Mouse (Mus musculus) limb, embryonic 12.5 days (tissue): Measurements from ENCODE around the gene Alpi. TPM values are rescaled to one million over a fixed set of nuclear protein-coding genes. Genes with fewer than 3 reads are reported as not detected.

Source experiments
- ATAC-seq: fragments of 200-750 bp; cut with Nextera tagmentation; 2 replicates; pipeline ENCODE4 v1.8.0; 2017; ENCODE audit warnings: low read depth, moderate TSS enrichment; ENCODE audit not compliant: insufficient number of reproducible peaks, insufficient read depth, low FRiP score, low TSS enrichment
- H3K27ac ChIP-seq: fragments of 300-500 bp; sonication (generic); 2 replicates; pipeline ENCODE4 v1.5.1; 2016; ENCODE audit warnings: mild to moderate bottlenecking, moderate library complexity
- H3K27me3 ChIP-seq: fragments of 300-500 bp; sonication (generic); 2 replicates; pipeline ENCODE4 v1.6.1; 2016; ENCODE audit warnings: mild to moderate bottlenecking, moderate library complexity
- H3K36me3 ChIP-seq: fragments of 300-500 bp; sonication (generic); 2 replicates; pipeline ENCODE4 v1.6.1; 2016; ENCODE audit warnings: mild to moderate bottlenecking, moderate library complexity
- H3K4me1 ChIP-seq: fragments of 300-500 bp; sonication (generic); replicated peaks from 2 replicates; pipeline ENCODE4 v1.6.1; 2016
- H3K4me2 ChIP-seq: fragments of 300-500 bp; sonication (generic); 2 replicates; pipeline ENCODE4 v1.6.1; 2016; ENCODE audit warnings: mild to moderate bottlenecking, moderate library complexity
- H3K4me3 ChIP-seq: fragments of 300-500 bp; sonication (generic); replicated peaks from 2 replicates; pipeline ENCODE4 v1.5.1; 2016; ENCODE audit warnings: mild to moderate bottlenecking
- H3K9ac ChIP-seq: fragments of 300-500 bp; sonication (generic); replicated peaks from 2 replicates; pipeline ENCODE4 v1.6.1; 2016; ENCODE audit warnings: mild to moderate bottlenecking, moderate library complexity
- H3K9me3 ChIP-seq: fragments of 300-500 bp; sonication (generic); 2 replicates; pipeline ENCODE4 v1.6.1; 2016; ENCODE audit warnings: mild to moderate bottlenecking, moderate library complexity
- WGBS: fragments of 180-500 bp; shearing (Covaris S2); methylation state at CpG from one replicate; pipeline ENCODE4 v1.1.7; 2016; 5-methylcytosine and 5-hydroxymethylcytosine counted together
- polyA plus RNA-seq: library from polyadenylated mRNA; unstranded; fragments of >200 nt; fragmentation: Nextera tagmentation; extraction: Ambion mirVana; gene quantifications from 2 replicates; pipeline ENCODE4 v1.2.1, GENCODE M21; 2016

Alpi gene
- polyA plus RNA-seq, 1 experiment from 2014 or later, result not detected

DNA sequence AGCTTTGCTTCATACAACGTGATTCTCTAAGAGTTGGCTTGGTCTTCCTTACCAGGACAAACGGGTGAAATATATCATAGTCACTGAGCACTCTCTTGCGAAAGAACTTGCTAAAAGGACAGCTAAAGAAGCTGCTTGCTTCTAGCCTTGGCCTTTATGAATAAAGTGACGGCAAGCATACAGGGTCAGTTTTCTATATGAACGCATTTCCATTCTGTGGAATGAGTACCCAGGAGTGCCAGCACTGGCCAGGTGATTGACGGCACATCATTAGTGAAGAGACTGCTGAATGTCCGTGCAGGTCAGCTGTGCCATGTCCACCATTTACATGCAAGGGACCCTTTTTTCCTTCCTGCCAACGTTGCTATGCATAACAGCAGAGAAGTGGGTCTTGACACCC is 5.1 kb upstream of the Alpi start:
- H3K27me3 ChIP-seq, result no peaks in the 10 kb centered on the region
- no peaks in the 10 kb centered on the region for H3K36me3 ChIP-seq
- no peaks in the 10 kb centered on the region for H3K4me1 ChIP-seq
- H3K27ac ChIP-seq, result no peak overlapping the region
- no peak overlapping the region for H3K4me3 ChIP-seq
- no peak overlapping the region for H3K9ac ChIP-seq
- H3K9me3 ChIP-seq, result no peaks in the 10 kb centered on the region
- no peak overlapping the region for H3K4me2 ChIP-seq
- no peak for ATAC-seq
- WGBS, result 78% methylated on average over 8 of the region's 8 CpGs

GRCm38 (mm10) chr1:87103936-87104335 is 2.5 kb upstream of the Alpi start:
- Histone ChIP-seq H3K27me3 (peaks cover 12% of the 10 kb centered on the region; the same call in 1 of the 2 replicates), H3K9me3 (no peaks in the 10 kb centered on the region), H3K36me3 (no peaks in the 10 kb centered on the region), H3K4me3 (no peak overlapping the region), H3K9ac (no peak overlapping the region), H3K4me2 (no peak overlapping the region), H3K27ac (no peak overlapping the region), H3K4me1 (no peaks in the 10 kb centered on the region)
- no peak for ATAC-seq
- WGBS, result 84% methylated on average over 1 of the region's 1 CpGs

DNA sequence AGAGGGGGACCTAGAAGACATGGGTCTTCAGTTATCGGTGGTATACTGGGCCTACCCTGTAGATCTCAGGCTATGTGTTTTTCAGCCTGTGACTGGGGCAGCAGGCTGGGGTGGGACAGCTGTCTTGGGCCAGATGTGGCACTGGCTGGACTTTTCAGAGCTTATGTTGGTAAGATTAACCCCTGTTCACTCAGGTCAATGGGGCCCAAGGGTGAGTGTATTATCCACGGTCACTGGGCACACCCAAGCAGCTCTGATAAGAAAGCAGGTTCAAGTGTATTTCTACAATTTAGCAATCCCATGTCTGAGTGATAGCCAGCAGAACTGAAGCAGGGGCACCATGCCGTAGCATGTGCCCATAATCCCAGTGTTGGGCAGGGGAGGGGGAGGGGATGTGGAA is 708 bp upstream of the Alpi start:
- ATAC-seq, result no peak
- H3K4me3 ChIP-seq, result no peak overlapping the region
- no peak overlapping the region for H3K4me2 ChIP-seq
- no peaks in the 10 kb centered on the region for H3K9me3 ChIP-seq
- no peak overlapping the region for H3K27ac ChIP-seq
- H3K4me1 ChIP-seq, result no peaks in the 10 kb centered on the region
- no peak overlapping the region for H3K9ac ChIP-seq
- H3K27me3 ChIP-seq, result peaks cover 26% of the 10 kb centered on the region
- WGBS, result 80% methylated on average over 3 of the region's 3 CpGs
- no peaks in the 10 kb centered on the region for H3K36me3 ChIP-seq

- Histone ChIP-seq H3K36me3 (no peaks in the 10 kb centered on the region), H3K9me3 (no peaks in the 10 kb centered on the region), H3K27me3 (peaks cover 29% of the 10 kb centered on the region), H3K4me1 (no peaks in the 10 kb centered on the region), H3K4me2 (peak overlapping the region; percentile 40), H3K27ac (no peak overlapping the region), H3K9ac (no peak overlapping the region), H3K4me3 (peak overlapping the region; percentile 9; the same call in 1 of the 2 replicates)
- ATAC-seq, result peak; percentile 69; the same call in 1 of the 2 replicates
- WGBS, result 13% methylated on average over 30 of the region's 30 CpGs
Observed at GRCm38 (mm10) chr1:87098358-87098975, 2.9 kb downstream of the Alpi start.

DNA sequence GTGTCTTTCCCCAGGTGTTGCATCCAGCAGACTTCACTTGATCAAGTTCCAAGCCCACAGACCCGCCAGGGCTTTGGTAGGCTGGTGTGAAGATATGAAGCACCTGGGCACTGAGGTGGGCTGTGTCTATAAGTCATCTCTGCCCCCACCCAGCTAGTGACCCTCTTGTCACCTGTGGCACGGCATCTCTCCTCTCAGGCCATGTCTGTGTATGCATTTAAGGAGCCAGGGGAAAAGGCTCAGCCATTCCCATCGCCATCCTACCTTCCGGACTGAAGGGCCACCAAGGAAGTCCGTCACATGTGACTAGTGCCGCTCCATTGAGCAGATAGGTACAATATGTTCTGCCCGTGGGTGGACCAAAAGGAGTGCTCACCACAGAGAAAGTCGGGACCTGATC is 5.8 kb downstream of the Alpi start:
- Histone ChIP-seq H3K4me2 (no peak overlapping the region), H3K36me3 (no peaks in the 10 kb centered on the region), H3K9me3 (no peaks in the 10 kb centered on the region), H3K27me3 (peaks cover 29% of the 10 kb centered on the region), H3K27ac (no peak overlapping the region), H3K4me1 (no peaks in the 10 kb centered on the region), H3K9ac (no peak overlapping the region), H3K4me3 (no peak overlapping the region)
- WGBS, result 82% methylated on average over 8 of the region's 8 CpGs
- no peak for ATAC-seq

DNA sequence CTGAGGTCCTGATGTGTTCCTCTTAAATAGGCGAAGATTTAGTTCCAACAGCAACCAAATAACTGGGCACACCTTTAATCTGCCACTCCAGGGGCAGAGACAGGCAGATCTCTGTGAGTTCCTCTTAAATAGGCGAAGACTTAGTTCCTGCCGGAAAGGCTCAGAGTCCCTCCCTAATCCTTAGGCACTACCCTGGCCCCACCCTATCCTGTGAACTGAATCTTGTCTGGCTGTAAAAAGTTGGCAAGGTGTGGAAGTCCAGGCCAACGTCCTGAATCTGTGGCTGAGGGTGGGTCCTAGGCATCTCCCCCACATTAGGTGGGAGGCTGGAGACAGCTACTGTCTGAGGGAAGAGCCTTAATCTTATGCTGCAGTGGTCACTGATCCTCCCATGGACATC is 11.6 kb downstream of the Alpi start, which contains the start of gene Alppl2:
Gene Alppl2 (minus strand): TSS at position 101 of the 400 bp plus-strand sequence.
- no peak within 1 kb of the TSS for H3K9ac ChIP-seq
- WGBS, result 84% methylated on average over 4 of the region's 4 CpGs
- H3K36me3 ChIP-seq, result no peaks in the 10 kb centered on the region
- no peak within 1 kb of the TSS for H3K4me3 ChIP-seq
- no peaks in the 10 kb centered on the region for H3K9me3 ChIP-seq
- H3K4me1 ChIP-seq, result no peaks in the 10 kb centered on the region
- ATAC-seq, result no peak
- no peaks in the 10 kb centered on the region for H3K27me3 ChIP-seq
- H3K4me2 ChIP-seq, result no peak within 1 kb of the TSS
- no peak within 1 kb of the TSS for H3K27ac ChIP-seq

GRCm38 (mm10) chr1:87089251-87089650 is 12.2 kb downstream of the Alpi start:
- Histone ChIP-seq H3K4me3 (no peak overlapping the region), H3K4me1 (no peaks in the 10 kb centered on the region), H3K36me3 (no peaks in the 10 kb centered on the region), H3K9me3 (no peaks in the 10 kb centered on the region), H3K9ac (no peak overlapping the region), H3K4me2 (no peak overlapping the region), H3K27ac (no peak overlapping the region), H3K27me3 (no peaks in the 10 kb centered on the region)
- 92% methylated on average over 11 of the region's 11 CpGs for WGBS
- no peak for ATAC-seq

DNA sequence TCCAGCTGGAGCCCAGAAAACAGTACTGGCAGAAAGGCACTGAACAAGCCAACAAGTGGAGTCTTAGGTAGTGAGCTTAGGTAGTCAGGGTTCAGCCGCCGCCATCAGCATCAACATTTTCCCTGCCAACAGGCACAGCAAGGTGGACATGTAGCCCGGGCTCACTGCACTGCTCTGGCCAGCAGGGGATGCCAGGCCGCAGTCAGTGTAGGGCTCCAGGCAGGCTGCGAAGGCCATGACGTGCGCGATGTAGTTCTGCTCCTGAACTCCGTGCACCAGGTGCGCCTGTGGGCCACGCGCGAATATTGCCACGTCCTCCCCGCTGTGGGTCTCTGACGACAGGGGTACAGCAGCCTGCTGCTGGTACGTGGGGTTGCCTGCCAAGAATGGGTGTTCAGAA is 14.4 kb downstream of the Alpi start:
- H3K9ac ChIP-seq, result no peak overlapping the region
- no peak overlapping the region for H3K4me3 ChIP-seq
- no peaks in the 10 kb centered on the region for H3K9me3 ChIP-seq
- no peaks in the 10 kb centered on the region for H3K27me3 ChIP-seq
- no peaks in the 10 kb centered on the region for H3K36me3 ChIP-seq
- H3K4me2 ChIP-seq, result no peak overlapping the region
- WGBS, result 70% methylated on average over 17 of the region's 17 CpGs
- no peak overlapping the region for H3K27ac ChIP-seq
- ATAC-seq, result no peak
- H3K4me1 ChIP-seq, result no peaks in the 10 kb centered on the region

GRCm38 (mm10) chr1:87086196-87086595 is 15.2 kb downstream of the Alpi start:
- no peaks in the 10 kb centered on the region for H3K36me3 ChIP-seq
- no peak overlapping the region for H3K4me2 ChIP-seq
- 62% methylated on average over 4 of the region's 4 CpGs for WGBS
- no peaks in the 10 kb centered on the region for H3K4me1 ChIP-seq
- H3K27ac ChIP-seq, result no peak overlapping the region
- no peak for ATAC-seq
- H3K9ac ChIP-seq, result no peak overlapping the region
- H3K27me3 ChIP-seq, result no peaks in the 10 kb centered on the region
- no peak overlapping the region for H3K4me3 ChIP-seq
- H3K9me3 ChIP-seq, result no peaks in the 10 kb centered on the region

- no peak for ATAC-seq
- Histone ChIP-seq H3K9me3 (no peaks in the 10 kb centered on the region), H3K4me3 (no peak overlapping the region), H3K4me1 (peaks cover 7% of the 10 kb centered on the region), H3K36me3 (no peaks in the 10 kb centered on the region), H3K27me3 (no peaks in the 10 kb centered on the region), H3K9ac (no peak overlapping the region), H3K27ac (no peak overlapping the region), H3K4me2 (no peak overlapping the region)
- 86% methylated on average over 8 of the region's 8 CpGs for WGBS
Observed at GRCm38 (mm10) chr1:87073776-87074175, 27.6 kb downstream of the Alpi start.

DNA sequence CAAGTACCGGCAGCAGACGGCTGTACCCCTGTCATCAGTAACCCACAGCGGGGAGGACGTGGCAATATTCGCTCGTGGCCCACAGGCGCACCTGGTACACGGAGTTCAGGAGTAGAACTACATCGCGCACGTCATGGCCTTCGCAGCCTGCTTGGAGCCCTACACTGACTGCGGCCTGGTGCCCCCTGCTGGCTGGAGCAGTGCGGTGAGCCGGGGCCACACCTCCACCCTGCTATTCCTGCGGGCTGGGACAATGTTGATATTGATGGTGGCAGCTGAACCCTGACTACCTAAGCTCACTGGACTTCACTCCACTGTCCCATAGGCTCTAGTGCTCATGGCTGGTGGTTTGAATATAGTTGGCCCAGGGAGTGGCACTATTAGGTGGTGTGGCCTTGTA is 30.7 kb downstream of the Alpi start:
- WGBS, result 52% methylated on average over 16 of the region's 16 CpGs
- Histone ChIP-seq H3K4me1 (peaks cover 7% of the 10 kb centered on the region), H3K27ac (no peak overlapping the region), H3K9me3 (no peaks in the 10 kb centered on the region), H3K4me3 (no peak overlapping the region), H3K36me3 (no peaks in the 10 kb centered on the region), H3K9ac (no peak overlapping the region), H3K4me2 (no peak overlapping the region), H3K27me3 (no peaks in the 10 kb centered on the region)
- ATAC-seq, result no peak

DNA sequence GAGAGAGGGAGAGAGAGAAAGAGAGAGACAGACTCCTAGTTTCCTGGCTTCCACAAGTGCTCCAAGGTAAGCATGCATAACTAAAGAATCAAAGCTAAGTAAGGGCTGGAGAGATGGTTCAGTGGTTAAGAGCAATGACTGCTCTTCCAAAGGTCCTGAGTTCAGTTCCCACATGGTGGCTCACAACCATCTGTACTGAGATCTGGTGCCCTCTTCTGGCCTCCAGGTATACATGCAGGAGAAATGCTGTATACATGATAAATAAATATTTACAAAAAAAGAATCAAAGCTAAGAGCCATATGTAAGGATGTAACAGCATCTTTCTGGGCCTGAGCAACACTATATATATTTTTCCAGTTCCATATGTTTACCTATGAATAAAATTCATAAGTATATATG is 40.5 kb downstream of the Alpi start:
- no peak overlapping the region for H3K27ac ChIP-seq
- no peaks in the 10 kb centered on the region for H3K27me3 ChIP-seq
- H3K4me2 ChIP-seq, result no peak overlapping the region
- no peak overlapping the region for H3K9ac ChIP-seq
- no peaks in the 10 kb centered on the region for H3K4me1 ChIP-seq
- H3K4me3 ChIP-seq, result no peak overlapping the region
- no peaks in the 10 kb centered on the region for H3K9me3 ChIP-seq
- ATAC-seq, result no peak
- no peaks in the 10 kb centered on the region for H3K36me3 ChIP-seq
